8 mouse cellular contexts compared by ENCODE assay signal in genomic region chr2:165881220-165881584, GRCm38 (mm10). TPM values are rescaled to one million over a fixed set of nuclear protein-coding genes. Genes with fewer than 3 reads are reported as not detected.
DNase-seq lines count a peak whose midpoint lies in the region; ATAC-seq and TF ChIP-seq lines count a peak whose summit lies in the region.

No protein-coding gene starts in this region.

- H3K27ac ChIP-seq in layer of hippocampus, adult 2 months, result peak overlapping the region; percentile 100
- H3K27ac ChIP-seq in embryonic facial prominence, embryonic 13.5 days, result peak overlapping the region; percentile 100
- peak overlapping the region; percentile 99 for H3K27ac ChIP-seq in neural tube, embryonic 15.5 days (replicated peaks)

- no peaks in the 10 kb centered on the region for H3K27me3 ChIP-seq in embryonic facial prominence, embryonic 13.5 days
- H3K27me3 ChIP-seq in neural tube, embryonic 15.5 days (replicated peaks), result no peaks in the 10 kb centered on the region

- 0 out of 2 replicates have a peak overlapping the region, but pooled peaks have one; percentile 17 for H3K4me3 ChIP-seq in layer of hippocampus, adult 2 months
- no peak overlapping the region; the same call in 1 of the 2 replicates for H3K4me3 ChIP-seq in embryonic facial prominence, embryonic 13.5 days
- H3K4me3 ChIP-seq in neural tube, embryonic 15.5 days (replicated peaks), result peak overlapping the region; percentile 38

- no peak for TF ChIP-seq CTCF in layer of hippocampus, adult 2 months (conservative IDR thresholded peaks at IDR 0.05)

- 0 out of 2 replicates have a peak, but pooled peaks cover 7% of the 10 kb centered on the region for H3K36me3 ChIP-seq in embryonic facial prominence, embryonic 13.5 days
- H3K36me3 ChIP-seq in neural tube, embryonic 15.5 days, result no peaks in the 10 kb centered on the region

- H3K9me3 ChIP-seq in embryonic facial prominence, embryonic 13.5 days, result no peaks in the 10 kb centered on the region
- H3K9me3 ChIP-seq in neural tube, embryonic 15.5 days (replicated peaks), result no peaks in the 10 kb centered on the region

- peaks cover 97% of the 10 kb centered on the region for H3K4me1 ChIP-seq in embryonic facial prominence, embryonic 13.5 days
- peaks cover 97% of the 10 kb centered on the region for H3K4me1 ChIP-seq in neural tube, embryonic 15.5 days

- H3K4me2 ChIP-seq in embryonic facial prominence, embryonic 13.5 days, result peak overlapping the region; percentile 67
- H3K4me2 ChIP-seq in neural tube, embryonic 15.5 days, result peak overlapping the region; percentile 73

- DNase-seq in layer of hippocampus, adult 2 months (ENCODE audit: low spot score in 2 of 2), result no peak
- DNase-seq in layer of hippocampus, postnatal 25 days (ENCODE audit: extremely low spot score in 1 of 2, low spot score in 1 of 2), result no peak
- peak; percentile 54 to 60 for DNase-seq in kidney, postnatal 25 days
- DNase-seq in adrenal gland, adult 2 months, result no peak
- DNase-seq in adrenal gland, adult (ENCODE audit: inconsistent age in 2 of 2, low spot score in 1 of 2), result no peak
- no peak for DNase-seq in adrenal gland, adult 18-20 months (ENCODE audit: low spot score in 2 of 2)

- no peak for ATAC-seq in embryonic facial prominence, embryonic 13.5 days (ENCODE audit: insufficient number of reproducible peaks, insufficient read depth, low FRiP score, low TSS enrichment, low read depth)
- no peak for ATAC-seq in neural tube, embryonic 15.5 days (ENCODE audit: low FRiP score)

- WGBS in embryonic facial prominence, embryonic 13.5 days, result 15% methylated on average over 3 of the region's 3 CpGs
- under 1% methylated on average over 3 of the region's 3 CpGs for WGBS in neural tube, embryonic 15.5 days

- no peak overlapping the region for H3K9ac ChIP-seq in embryonic facial prominence, embryonic 13.5 days
- peak overlapping the region; percentile 53 for H3K9ac ChIP-seq in neural tube, embryonic 15.5 days (replicated peaks)

RNA-seq across cellular contexts. Expression of gene Zmynd8, which starts 17.6 kb away (rescaled TPM):
- 100 to 1,000 TPM; 173 to 186 TPM for total RNA-seq in layer of hippocampus, adult 2 months (2021)
- total RNA-seq in layer of hippocampus, postnatal 25 days (2021), result 100 to 1,000 TPM; 140 to 173 TPM
- polyA plus RNA-seq in embryonic facial prominence, embryonic 13.5 days (2015; fragmentation: Nextera tagmentation; extraction: Ambion mirVana), result 61.4 and 62.3 TPM in 2 replicates
- 79.3 and 79.5 TPM in 2 replicates for polyA plus RNA-seq in neural tube, embryonic 15.5 days (2015; fragmentation: Nextera tagmentation; extraction: Ambion mirVana)
- total RNA-seq in adrenal gland, adult 2 months (2021), result 10 to 100 TPM; 53.9 to 56.5 TPM
- polyA plus RNA-seq in adrenal gland, adult 2 months (2012; rRNA removed), result 21.3 and 22.2 TPM in 2 replicates
- 10 to 100 TPM; 45.8 to 48.8 TPM for total RNA-seq in adrenal gland, adult 18-20 months (2021)

Comparison
In these comparisons a context has a peak if more than half of its experiments do, and no peak if none do; other contexts are left out.
1. DNase-seq: peak in kidney, postnatal 25 days (2 of 2); none in layer of hippocampus, adult 2 months (0 of 2), layer of hippocampus, postnatal 25 days (0 of 2), adrenal gland, adult 2 months (single experiment), adrenal gland, adult (0 of 2) and adrenal gland, adult 18-20 months (0 of 2).
2. Peak in every context shown above with its lines, with median percentiles within 50 percentile points of each other: H3K27ac ChIP-seq.